Mouse (Mus musculus) lung, postnatal 0 days (tissue): ENCODE measurements at regions not wholly inside any gene's neighbourhood (a gene's known extent, or its start where the extent isn't known, plus 50 kb on each side); places are given as distances from the start of the nearest gene placed in this dataset.

Experiments
- CTCF ChIP-seq: IDR thresholded peaks from 2 replicates; pipeline ENCODE4 v1.5.1; 2016; ENCODE audit warnings: antibody characterized with exemption, mild to moderate bottlenecking
- EP300 ChIP-seq: IDR thresholded peaks from 2 replicates; pipeline ENCODE4 v1.6.1; 2016; ENCODE audit warnings: antibody characterized with exemption, mild to moderate bottlenecking, control low read depth

- TF ChIP-seq CTCF (no peak), EP300 (no peak)
These were observed 241.5 kb upstream of the Dnajc19 start for GRCm38 (mm10) chr3:34322527-34323210.
